14 mouse cellular contexts compared by ENCODE assay signal in the genomic region with DNA sequence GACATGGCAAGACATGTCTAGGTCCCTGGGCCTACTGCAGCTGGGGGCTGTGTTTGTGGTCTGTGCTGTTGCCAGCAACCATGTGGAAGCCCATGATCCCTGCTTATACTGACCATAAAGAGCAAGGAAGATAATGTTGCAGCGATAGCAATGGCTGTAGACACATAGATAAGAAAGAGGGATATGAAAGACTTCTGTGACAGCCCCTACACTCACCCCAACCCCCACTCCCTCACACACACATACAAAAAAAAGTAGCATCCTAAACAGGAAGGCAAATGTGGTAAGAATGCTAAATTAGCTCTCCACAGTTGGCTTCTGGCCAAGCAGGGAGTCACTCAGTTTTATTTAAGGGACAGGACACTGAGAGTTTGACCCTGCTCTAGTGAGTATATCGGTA. TPM values are rescaled to one million over a fixed set of nuclear protein-coding genes. Genes with fewer than 3 reads are reported as not detected.
DNase-seq lines count a peak whose midpoint lies in the region; ATAC-seq lines count a peak whose summit lies in the region.
"Had no signal": no experiment of that assay in that cellular context is flagged by ENCODE, and none has a peak within 500 bp of the region (broad histone marks: within the 10 kb centered on the region; RNA-seq: fewer than 3 reads in every experiment).

No protein-coding gene starts in this region.

- DNase-seq in adrenal gland, postnatal 10 days, result peak; percentile 11
- no peak for DNase-seq in adrenal gland, adult 2 months
- no peak for DNase-seq in hindbrain, embryonic 10.5 days (ENCODE audit: low spot score)
- DNase-seq in midbrain, embryonic 14.5 days, result peak; percentile 30
- no peak for DNase-seq in testis, postnatal 10 days (ENCODE audit: low spot score)
- DNase-seq: adrenal gland, postnatal 25 days; gastrocnemius, postnatal 14 days; left cerebral cortex, postnatal 4 days; lung, postnatal 36 days had no signal

- no peaks in the 10 kb centered on the region for H3K36me3 ChIP-seq in hindbrain, embryonic 12.5 days
- H3K36me3 ChIP-seq in hindbrain, embryonic 10.5 days, result no peaks in the 10 kb centered on the region
- no peaks in the 10 kb centered on the region for H3K36me3 ChIP-seq in midbrain, embryonic 14.5 days (ENCODE audit: control insufficient read depth, insufficient read depth, low read length)
- H3K36me3 ChIP-seq in midbrain, embryonic 15.5 days (replicated peaks), result no peaks in the 10 kb centered on the region
- H3K36me3 ChIP-seq: hindbrain, embryonic 15.5 days had no signal

- H3K4me1 ChIP-seq in hindbrain, embryonic 12.5 days, result no peaks in the 10 kb centered on the region
- no peaks in the 10 kb centered on the region for H3K4me1 ChIP-seq in hindbrain, embryonic 10.5 days (replicated peaks)
- no peaks in the 10 kb centered on the region for H3K4me1 ChIP-seq in midbrain, embryonic 14.5 days (ENCODE audit: control insufficient read depth, insufficient read depth, low read length)
- no peaks in the 10 kb centered on the region for H3K4me1 ChIP-seq in midbrain, embryonic 15.5 days
- H3K4me1 ChIP-seq: hindbrain, embryonic 15.5 days had no signal

- peak; percentile 40; the same call in 1 of the 2 replicates for ATAC-seq in hindbrain, embryonic 12.5 days (ENCODE audit: low FRiP score)
- no peak for ATAC-seq in midbrain, embryonic 14.5 days (ENCODE audit: low FRiP score, low TSS enrichment)
- ATAC-seq in midbrain, embryonic 15.5 days (replicated peaks), result no peak
- ATAC-seq in megakaryocyte-erythroid progenitor cell, adult 5-6 weeks (replicated peaks; ENCODE audit: low FRiP score, low TSS enrichment, poor library complexity, severe bottlenecking), result peak; percentile 56
- ATAC-seq: forebrain, embryonic 16.5 days had no signal

- H3K27me3 ChIP-seq in hindbrain, embryonic 12.5 days, result peaks cover 1% of the 10 kb centered on the region; the same call in 1 of the 2 replicates
- H3K27me3 ChIP-seq in hindbrain, embryonic 10.5 days (ENCODE audit: insufficient read depth, poor library complexity, severe bottlenecking), result no peaks in the 10 kb centered on the region; the same call in 1 of the 2 replicates
- no peaks in the 10 kb centered on the region for H3K27me3 ChIP-seq in midbrain, embryonic 14.5 days (ENCODE audit: control insufficient read depth, insufficient read depth, low read length)
- H3K27me3 ChIP-seq in midbrain, embryonic 15.5 days (replicated peaks), result no peaks in the 10 kb centered on the region; the same call in 1 of the 2 replicates
- H3K27me3 ChIP-seq: hindbrain, embryonic 15.5 days had no signal

- H3K27ac ChIP-seq in hindbrain, embryonic 12.5 days, result no peak overlapping the region
- no peak overlapping the region for H3K27ac ChIP-seq in hindbrain, embryonic 10.5 days
- no peak overlapping the region for H3K27ac ChIP-seq in midbrain, embryonic 14.5 days (replicated peaks; ENCODE audit: low read depth, low read length)
- no peak overlapping the region for H3K27ac ChIP-seq in midbrain, embryonic 15.5 days
- H3K27ac ChIP-seq: hindbrain, embryonic 15.5 days had no signal

- H3K4me2 ChIP-seq in hindbrain, embryonic 12.5 days (replicated peaks), result no peak overlapping the region
- no peak overlapping the region for H3K4me2 ChIP-seq in midbrain, embryonic 14.5 days (ENCODE audit: low read length)
- no peak overlapping the region for H3K4me2 ChIP-seq in midbrain, embryonic 15.5 days
- H3K4me2 ChIP-seq: hindbrain, embryonic 15.5 days had no signal

- H3K9me3 ChIP-seq in hindbrain, embryonic 12.5 days (replicated peaks), result no peaks in the 10 kb centered on the region
- H3K9me3 ChIP-seq in hindbrain, embryonic 10.5 days, result no peaks in the 10 kb centered on the region
- H3K9me3 ChIP-seq in midbrain, embryonic 14.5 days (ENCODE audit: control insufficient read depth, low read length), result no peaks in the 10 kb centered on the region
- no peaks in the 10 kb centered on the region for H3K9me3 ChIP-seq in midbrain, embryonic 15.5 days
- H3K9me3 ChIP-seq: hindbrain, embryonic 15.5 days had no signal

- H3K9ac ChIP-seq in hindbrain, embryonic 12.5 days, result no peak overlapping the region
- no peak overlapping the region for H3K9ac ChIP-seq in midbrain, embryonic 14.5 days (replicated peaks; ENCODE audit: low read length)
- H3K9ac ChIP-seq in midbrain, embryonic 15.5 days, result no peak overlapping the region
- H3K9ac ChIP-seq: hindbrain, embryonic 15.5 days had no signal

- 76% methylated on average over 2 of the region's 2 CpGs for WGBS in hindbrain, embryonic 12.5 days
- WGBS in hindbrain, embryonic 10.5 days, result 84% methylated on average over 2 of the region's 2 CpGs
- whole genome bisulfite sequencing in midbrain, embryonic 14.5 days, result 71% methylated on average over 2 of the region's 2 CpGs
- WGBS in midbrain, embryonic 15.5 days, result 77% methylated on average over 2 of the region's 2 CpGs

- no peak overlapping the region for H3K4me3 ChIP-seq in hindbrain, embryonic 12.5 days
- no peak overlapping the region for H3K4me3 ChIP-seq in hindbrain, embryonic 10.5 days
- H3K4me3 ChIP-seq in midbrain, embryonic 14.5 days (replicated peaks; ENCODE audit: low read depth, low read length), result no peak overlapping the region
- no peak overlapping the region for H3K4me3 ChIP-seq in midbrain, embryonic 15.5 days
- H3K4me3 ChIP-seq: hindbrain, embryonic 15.5 days had no signal

RNA-seq across cellular contexts. Expression of a gene that starts 16.0 kb away (rescaled TPM):
- total RNA-seq in adrenal gland, postnatal 10 days (2021), result 10 to 100 TPM; 61.9 to 70.4 TPM
- 10 to 100 TPM; 79.6 to 80.7 TPM for total RNA-seq in adrenal gland, adult 2 months (2021)
- 1.8 and 3.3 TPM in 2 replicates for polyA plus RNA-seq in adrenal gland, adult 2 months (2012; rRNA removed)
- 118 and 125 TPM in 2 replicates for polyA plus RNA-seq in hindbrain, embryonic 12.5 days (2016; fragmentation: Nextera tagmentation; extraction: Ambion mirVana)
- 90.4 and 107 TPM in 2 replicates for polyA plus RNA-seq in hindbrain, embryonic 10.5 days (2016; fragmentation: Nextera tagmentation; extraction: Ambion mirVana)
- polyA plus RNA-seq in midbrain, embryonic 14.5 days (2014; fragmentation: Nextera tagmentation; extraction: Ambion mirVana), result 120 and 121 TPM in 2 replicates
- polyA plus RNA-seq in midbrain, embryonic 15.5 days (2015; fragmentation: Nextera tagmentation; extraction: Ambion mirVana), result 98.3 and 114 TPM in 2 replicates
- 111 and 114 TPM in 2 replicates for total RNA-seq in megakaryocyte-erythroid progenitor cell, adult 5-6 weeks (2014; fragmentation: Nextera tagmentation)
- 475 and 602 TPM in 2 replicates for total RNA-seq in megakaryocyte-erythroid progenitor cell, adult 5-6 weeks (2017)

RNA-seq across cellular contexts. Expression of a gene that starts 48.7 kb away (rescaled TPM):
- total RNA-seq in adrenal gland, postnatal 10 days (2021), result 1 to 10 TPM; 9.1 to 9.8 TPM
- total RNA-seq in adrenal gland, adult 2 months (2021), result 10 to 100 TPM; 18.7 to 19.1 TPM
- polyA plus RNA-seq in adrenal gland, adult 2 months (2012; rRNA removed), result 60.0 and 72.6 TPM in 2 replicates
- polyA plus RNA-seq in hindbrain, embryonic 12.5 days (2016; fragmentation: Nextera tagmentation; extraction: Ambion mirVana), result 2.7 and 3.8 TPM in 2 replicates
- 0.81 and 3.5 TPM in 2 replicates for polyA plus RNA-seq in hindbrain, embryonic 10.5 days (2016; fragmentation: Nextera tagmentation; extraction: Ambion mirVana)
- 2.0 and 2.6 TPM in 2 replicates for polyA plus RNA-seq in midbrain, embryonic 14.5 days (2014; fragmentation: Nextera tagmentation; extraction: Ambion mirVana)
- 3.3 and 4.0 TPM in 2 replicates for polyA plus RNA-seq in midbrain, embryonic 15.5 days (2015; fragmentation: Nextera tagmentation; extraction: Ambion mirVana)
- total RNA-seq in megakaryocyte-erythroid progenitor cell, adult 5-6 weeks (2014; fragmentation: Nextera tagmentation), result 2.9 and 7.8 TPM in 2 replicates
- total RNA-seq in megakaryocyte-erythroid progenitor cell, adult 5-6 weeks (2017), result 11.7 and 15.9 TPM in 2 replicates

Comparison
In these comparisons a context has a peak if more than half of its experiments do, and no peak if none do; other contexts are left out.
1. DNase-seq: peak in adrenal gland, postnatal 10 days (single experiment) and midbrain, embryonic 14.5 days (single experiment); none in adrenal gland, adult 2 months (single experiment), hindbrain, embryonic 10.5 days (single experiment) and testis, postnatal 10 days (single experiment).
2. ATAC-seq: peak in hindbrain, embryonic 12.5 days (single experiment) and megakaryocyte-erythroid progenitor cell, adult 5-6 weeks (single experiment); none in midbrain, embryonic 14.5 days (single experiment) and midbrain, embryonic 15.5 days (single experiment).
3. RNA of a gene that starts 16.0 kb away (polyA plus RNA-seq): 120 to 121 TPM in midbrain, embryonic 14.5 days, 118 to 125 TPM in hindbrain, embryonic 12.5 days, 98.3 to 114 TPM in midbrain, embryonic 15.5 days and 90.4 to 107 TPM in hindbrain, embryonic 10.5 days; 1.8 to 3.3 TPM in adrenal gland, adult 2 months; every median in the first group is over 10 times any median in the second.
4. RNA of a gene that starts 48.7 kb away (polyA plus RNA-seq): 60.0 to 72.6 TPM in adrenal gland, adult 2 months; 3.3 to 4.0 TPM in midbrain, embryonic 15.5 days, 0.81 to 3.5 TPM in hindbrain, embryonic 10.5 days, 2.7 to 3.8 TPM in hindbrain, embryonic 12.5 days and 2.0 to 2.6 TPM in midbrain, embryonic 14.5 days; every median in the first group is over 10 times any median in the second.